Mouse (Mus musculus) mouse embryonic stem cell (cell line): Measurements from ENCODE around the gene Sytl5.

Experiments
- in situ Hi-C, 2 experiments: fragments of 300-500 bp; cut with MboI; formaldehyde crosslinking; loops; 1 replicate in 1 of 2; 3 replicates in 1 of 2; pipeline ENCODE4 v1.14.3; 2019 to 2020; ENCODE audit warnings: low sequenced_read_pairs in 2 of 2, low pct_unique_long_range_greater_than_20kb in 1 of 2, mixed read lengths in 1 of 2; ENCODE audit not compliant: unreplicated experiment in 1 of 2

Gene Sytl5

DNA sequence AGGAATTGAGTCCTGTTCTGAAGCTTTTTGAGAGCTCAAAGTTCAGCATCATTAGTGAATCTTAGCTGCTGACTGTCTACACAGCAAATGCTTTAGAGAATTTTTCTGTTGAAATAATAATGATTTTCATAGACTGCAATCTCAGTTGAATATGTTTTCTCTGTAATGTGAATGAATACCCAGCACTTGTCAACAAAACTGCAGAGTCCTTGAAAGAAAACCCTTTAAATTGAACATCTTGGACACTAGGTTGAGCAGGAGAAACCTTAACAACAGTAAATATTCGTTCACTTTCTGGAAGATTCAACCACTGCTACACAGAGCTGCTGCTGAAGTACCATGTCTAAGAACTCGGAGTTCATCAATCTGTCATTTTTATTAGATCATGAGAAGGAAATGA lies at the start of gene Sytl5:
TSS of gene Sytl5 (plus strand) at position 301 of the 400 bp plus-strand sequence.
- in situ Hi-C loops = no loop called here

DNA sequence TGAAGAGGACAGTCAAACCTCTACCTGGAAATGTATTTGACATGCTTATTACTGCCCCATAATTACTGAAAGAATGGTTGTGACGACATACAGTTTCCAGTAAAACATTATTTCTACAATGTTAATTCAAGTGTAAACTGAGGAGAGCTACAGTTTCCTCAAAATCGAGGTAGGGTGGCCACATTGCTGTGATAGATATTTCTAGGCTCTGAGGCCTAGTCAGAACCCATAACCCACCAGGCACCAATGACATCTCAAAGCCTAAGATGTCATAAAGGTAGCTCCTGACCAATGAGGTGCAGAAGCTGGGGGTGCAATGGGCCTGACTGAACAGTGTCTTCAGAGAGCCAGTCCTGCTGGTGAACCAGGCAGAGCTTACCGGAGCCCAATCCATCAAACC lies 38.8 kb upstream of the Sytl5 start, which contains the start of gene Hypm:
TSS of gene Hypm (plus strand) at position 301 of the 400 bp plus-strand sequence.
- in situ Hi-C loops = no loop called here

DNA sequence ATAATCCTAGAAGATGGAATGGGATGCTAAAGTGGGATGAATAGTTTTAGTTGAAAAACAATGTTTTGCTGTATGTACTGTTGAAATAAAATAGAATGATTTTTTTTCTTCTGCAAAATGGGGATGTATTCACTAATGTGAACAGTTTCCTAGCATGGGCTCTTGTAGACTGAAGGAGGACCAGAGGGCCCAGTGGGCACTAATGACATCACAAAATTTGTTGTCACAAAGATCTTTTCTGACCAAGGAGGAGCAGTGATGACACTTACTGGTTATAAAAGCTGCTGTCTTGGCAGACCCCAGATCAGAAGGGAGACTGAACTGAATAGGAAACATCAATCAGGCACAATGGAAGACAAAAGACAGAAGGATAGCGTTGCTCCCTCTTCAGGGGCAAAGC lies 36.0 kb upstream of the Sytl5 start, which contains the start of gene H2al3:
TSS of gene H2al3 (plus strand) at position 301 of the 400 bp plus-strand sequence.
- in situ Hi-C loops = no loop called here

DNA sequence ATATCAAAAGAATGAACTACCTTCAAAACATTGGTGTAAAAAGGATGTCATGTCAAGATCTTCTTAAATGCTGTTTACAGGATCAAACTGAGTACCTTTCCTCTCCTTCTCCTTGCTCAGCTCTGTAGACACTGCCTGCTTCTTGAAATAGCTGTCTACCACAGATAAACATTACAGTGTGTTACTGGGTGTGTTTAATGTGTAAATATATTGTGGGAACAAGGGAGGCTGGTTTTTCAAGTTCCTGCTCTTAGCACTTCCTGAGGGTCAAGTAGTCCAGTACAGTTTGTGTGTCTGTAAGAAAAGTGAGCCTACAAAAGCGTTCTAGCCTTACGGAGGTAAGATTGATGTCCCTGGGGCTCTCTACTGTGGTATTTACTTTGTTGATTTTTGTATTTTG lies 23.6 kb upstream of the Sytl5 start:
- in situ Hi-C loops = no loop called here

DNA sequence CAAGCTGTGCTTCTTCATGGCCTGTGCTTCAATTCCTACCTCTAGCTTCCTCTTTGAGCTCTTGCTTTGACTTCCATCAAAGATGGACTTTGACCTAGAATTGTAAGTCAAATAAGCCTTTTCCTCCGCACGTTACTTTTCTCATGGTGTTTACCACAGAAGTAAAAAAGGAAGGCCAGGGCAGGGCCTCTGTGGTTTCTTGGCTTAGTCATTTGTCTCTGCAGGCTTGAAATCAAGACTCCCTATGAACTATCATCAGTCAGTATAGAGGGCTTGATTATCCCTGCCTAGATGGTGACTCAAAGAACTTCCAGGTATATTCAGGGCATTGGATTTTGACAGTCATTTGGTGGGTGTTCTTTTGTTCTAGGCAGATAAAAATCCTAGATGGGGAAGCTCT lies 9.9 kb upstream of the Sytl5 start:
- in situ Hi-C loops = no loop called here

DNA sequence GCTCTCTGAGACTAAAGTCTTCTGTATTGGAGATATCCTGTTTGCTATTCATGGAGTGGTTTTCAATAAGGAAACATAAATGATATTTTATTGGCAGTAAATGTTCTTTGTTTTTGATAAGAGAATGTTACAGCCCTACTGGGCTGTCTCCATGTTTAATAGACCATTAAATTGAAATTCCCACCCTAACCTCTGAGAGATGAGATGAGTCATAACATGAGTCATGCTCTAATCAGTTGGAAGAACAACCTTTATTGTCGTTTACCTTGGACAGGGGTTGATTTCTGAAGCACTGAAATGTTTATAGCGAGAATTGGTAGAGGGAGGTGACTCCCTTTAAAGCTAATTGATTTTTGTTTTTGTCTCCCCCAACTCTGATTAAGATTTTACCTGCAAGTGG lies 24.1 kb downstream of the Sytl5 start:
- in situ Hi-C loops = no loop called here

DNA sequence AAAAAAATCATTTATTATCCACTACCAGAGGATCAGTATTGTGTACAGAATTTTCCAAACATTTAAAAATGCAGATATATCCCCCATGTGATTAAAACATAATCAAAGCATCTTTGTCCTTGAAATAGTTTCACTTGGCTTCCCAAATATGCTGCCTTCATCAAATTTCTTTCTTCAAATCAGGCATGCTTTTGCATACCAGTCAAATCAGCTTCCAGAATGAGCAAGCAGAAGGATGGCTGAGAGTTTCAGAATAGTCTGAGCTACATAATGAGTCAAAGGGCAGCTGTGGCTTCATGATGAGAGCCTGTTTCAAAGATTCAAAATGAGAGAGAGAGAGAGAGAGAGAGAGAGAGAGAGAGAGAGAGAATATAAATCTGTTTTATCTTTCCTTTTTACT lies 48.4 kb downstream of the Sytl5 start:
- in situ Hi-C loops = no loop called here

DNA sequence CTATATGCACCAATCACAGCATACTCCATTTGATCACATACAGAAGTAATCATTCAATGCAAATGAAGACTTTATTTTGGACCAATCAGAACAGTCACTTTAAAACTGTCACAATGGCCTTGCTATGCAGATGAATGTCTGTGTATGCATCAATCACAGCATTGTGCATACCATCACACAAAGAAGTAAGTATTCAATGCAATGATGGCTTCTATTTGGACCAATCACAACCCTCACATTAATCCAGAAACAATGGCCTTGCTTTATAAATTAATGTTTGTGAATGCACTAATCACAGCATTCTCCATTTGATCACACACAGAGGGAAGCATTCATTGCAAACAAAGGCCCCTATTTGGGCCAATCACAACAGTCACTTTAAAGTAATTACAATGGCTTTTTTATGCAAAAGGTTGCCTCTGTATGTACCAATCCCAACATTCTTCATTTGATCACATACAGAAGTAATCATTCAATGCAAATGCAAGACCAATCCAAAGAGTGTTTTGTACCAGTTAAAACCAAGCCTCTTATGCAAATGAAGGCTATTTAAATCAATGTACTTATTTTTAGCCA lies 98.8 kb downstream of the Sytl5 start:
- in situ Hi-C loops = no loop called here

DNA sequence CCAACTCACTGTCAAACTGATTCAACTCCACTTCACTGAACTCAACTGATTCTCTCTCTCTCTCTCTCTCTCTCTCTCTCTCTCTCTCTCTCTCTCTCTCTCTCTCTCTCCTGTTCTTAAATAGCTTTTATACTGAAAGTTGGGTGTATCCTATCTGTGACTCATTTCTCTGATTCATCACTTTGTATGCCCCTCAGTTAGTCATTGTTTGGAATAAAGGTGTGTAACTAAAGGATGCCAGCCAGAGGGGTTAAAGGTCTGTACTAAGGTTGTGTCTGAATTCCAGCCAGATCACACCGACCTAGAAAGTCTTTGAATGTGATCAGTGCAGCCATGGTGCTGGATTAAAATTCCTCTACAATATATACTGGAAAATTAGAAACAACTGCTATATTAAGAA lies 115.3 kb downstream of the Sytl5 start:
- in situ Hi-C loops = no loop called here

DNA sequence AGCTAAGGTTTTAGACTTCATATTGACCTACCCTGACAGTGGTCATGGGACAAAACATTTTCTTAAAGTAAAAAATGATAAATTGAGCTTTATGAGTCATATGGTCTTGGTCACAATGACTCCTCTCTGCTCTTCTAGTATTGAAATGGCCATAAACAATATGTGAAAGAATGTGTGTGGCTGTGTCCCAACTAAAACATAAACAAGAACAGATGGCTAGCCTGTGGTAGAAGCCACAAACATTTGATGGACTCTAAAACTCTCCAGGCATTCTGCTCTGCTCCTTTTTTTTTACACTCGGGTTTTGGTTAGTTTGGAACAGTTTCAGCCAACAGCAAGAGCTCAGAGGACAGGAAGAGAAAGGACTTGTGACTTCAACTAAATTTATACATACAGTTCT lies 120.5 kb downstream of the Sytl5 start:
- in situ Hi-C loops = no loop called here

DNA sequence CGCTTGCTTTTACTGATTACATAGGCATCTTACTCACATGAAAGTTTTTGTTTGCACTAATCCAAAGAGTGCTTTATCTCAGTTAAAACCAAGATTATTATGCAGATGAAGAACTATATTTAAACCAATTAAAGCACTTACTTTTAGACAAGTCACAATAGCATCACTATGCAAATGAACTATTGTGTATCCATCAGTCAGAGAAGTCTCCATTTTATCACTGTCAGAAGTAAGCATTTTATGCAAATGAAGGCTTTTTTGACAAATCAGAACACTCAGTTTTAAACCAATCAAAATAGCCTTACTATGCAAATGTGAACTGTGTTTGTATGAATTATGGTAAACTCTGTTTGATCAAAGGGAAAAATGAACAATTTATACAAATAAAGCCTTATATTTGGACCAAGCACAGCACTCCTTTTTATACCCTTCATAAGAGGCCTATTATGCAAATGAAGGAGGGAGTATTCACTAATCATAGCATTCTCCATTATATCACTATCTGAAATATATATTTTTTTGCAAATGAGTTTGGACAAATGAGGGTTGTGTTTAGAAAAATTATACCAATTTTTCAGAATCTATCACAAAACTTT lies 122.4 kb downstream of the Sytl5 start:
- in situ Hi-C loops = no loop called here

DNA sequence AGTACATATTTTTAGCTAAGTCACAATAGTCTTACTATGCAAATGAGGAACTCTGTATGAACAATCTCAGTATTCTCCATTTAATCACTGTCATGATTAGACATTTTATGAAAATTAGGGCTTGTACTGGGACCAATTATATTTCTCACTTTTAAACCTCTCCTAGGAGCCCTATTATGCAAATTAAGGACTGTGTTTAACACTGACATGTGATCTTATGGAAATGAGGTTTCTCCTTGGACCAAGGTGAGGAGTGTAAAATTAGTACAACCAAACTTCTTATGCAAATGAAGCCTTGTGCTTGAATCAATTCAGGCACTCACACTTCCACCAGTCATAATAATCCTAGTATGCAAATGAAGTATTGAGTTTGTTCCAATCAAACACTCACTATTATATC lies 124.8 kb downstream of the Sytl5 start:
- in situ Hi-C loops = no loop called here

DNA sequence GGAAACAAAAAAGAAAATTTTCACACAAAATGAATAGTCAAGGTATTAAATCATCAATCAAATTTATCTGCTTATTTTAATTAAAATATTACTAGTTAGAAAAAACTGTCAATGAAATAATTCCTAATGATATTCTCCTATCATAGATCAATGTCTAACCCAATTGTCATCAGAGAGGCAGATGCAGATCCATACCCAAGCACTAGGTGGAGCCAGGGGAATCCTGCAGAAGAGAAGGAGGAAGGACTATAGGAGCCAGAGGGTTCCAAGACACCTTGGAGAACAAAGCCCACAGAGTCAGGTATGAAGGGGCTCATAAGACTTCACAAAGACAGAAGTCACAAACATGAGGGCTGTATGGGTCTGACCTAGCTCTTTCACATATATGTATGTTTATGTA lies 149.2 kb downstream of the Sytl5 start:
- in situ Hi-C loops = no loop called here
